Mouse (Mus musculus): Measurements from ENCODE around the gene Tspan13. TPM values are rescaled to one million over a fixed set of nuclear protein-coding genes. Genes with fewer than 3 reads are reported as not detected.

The Tspan13 gene
- polyA plus RNA-seq, 1 experiment, result 60.8 TPM

GRCm38 (mm10) chr12:35977633-35978246, 64.6 kb downstream of the Tspan13 start:
- no peak for DNase-seq (ENCODE audit: low read depth)

GRCm38 (mm10) chr12:35975898-35976297, 66.4 kb downstream of the Tspan13 start:
- no peak for DNase-seq (ENCODE audit: low read depth)

GRCm38 (mm10) chr12:35966768-35967141, 75.5 kb downstream of the Tspan13 start:
- DNase-seq (ENCODE audit: low read depth), result no peak

- no peak for DNase-seq (ENCODE audit: low read depth)
Observed at GRCm38 (mm10) chr12:35966098-35966767, 76.1 kb downstream of the Tspan13 start.

Other genes starting within 250 kb of the Tspan13 start
- gene Agr3, start 116.9 kb downstream of the Tspan13 start, polyA plus RNA-seq (2012; rRNA removed), result 0.19 and 0.70 TPM in 2 replicates
- 62.3 and 139 TPM in 2 replicates for gene Agr2, start 49.6 kb downstream of the Tspan13 start, polyA plus RNA-seq (2012; rRNA removed)
- 13.6 and 16.4 TPM in 2 replicates for gene Ankmy2, start 114.6 kb upstream of the Tspan13 start, polyA plus RNA-seq (2012; rRNA removed)
- gene Bzw2, start 115.6 kb upstream of the Tspan13 start, polyA plus RNA-seq (2012; rRNA removed), result 12.5 and 13.0 TPM in 2 replicates
- gene Lrrc72, start 210.9 kb upstream of the Tspan13 start, polyA plus RNA-seq (2012; rRNA removed), result 0.16 TPM in 1 of 2 replicates, not detected in the other